Mouse (Mus musculus) central nervous system, embryonic 11.5 days (tissue): Measurements from ENCODE around the gene Cd38. TPM values are rescaled to one million over a fixed set of nuclear protein-coding genes. Genes with fewer than 3 reads are reported as not detected.

Source experiments
- polyA plus RNA-seq: library from polyadenylated mRNA; depleted of rRNA; stranded (reverse); fragments of >200 nt; gene quantifications from 2 replicates; pipeline ENCODE4 v1.2.3, GENCODE M21; 2012; rRNA removed

The Cd38 gene
- polyA plus RNA-seq: 2.6 and 6.3 TPM in 2 replicates

GRCm38 (mm10) chr5:43868253-43868652, at the start of gene Cd38:
Gene Cd38, plus strand, starts transcription at chr5:43868553.

GRCm38 (mm10) chr5:43818695-43819094, 49.7 kb upstream of the Cd38 start, which contains the start of gene Bst1:
Gene Bst1, plus strand, starts transcription at chr5:43818885.

GRCm38 (mm10) chr5:43821538-43821937, 46.8 kb upstream of the Cd38 start, which contains the start of gene Fbxl5:
Gene Fbxl5, minus strand, starts transcription at chr5:43821638.

GRCm38 (mm10) chr5:43912844-43913243, 44.5 kb downstream of the Cd38 start, which contains the start of gene Gm7879:
Gene Gm7879, plus strand, starts transcription at chr5:43913144.

Other genes with a start within 250 kb of the Cd38 start
- gene Cc2d2a, start 206.2 kb upstream of the Cd38 start, polyA plus RNA-seq: 11.2 and 11.6 TPM in 2 replicates
- 0.05 and 0.06 TPM in 2 replicates for gene Bst1, start 49.7 kb upstream of the Cd38 start, polyA plus RNA-seq
- gene Fbxl5, start 46.9 kb upstream of the Cd38 start, polyA plus RNA-seq: 32.8 and 44.8 TPM in 2 replicates
- gene Gm7879, start 44.6 kb downstream of the Cd38 start, polyA plus RNA-seq: 0.60 TPM in 2 replicates
- gene Fgfbp1, start 113.2 kb downstream of the Cd38 start, polyA plus RNA-seq: 0.56 and 0.58 TPM in 2 replicates
- 62.8 and 71.4 TPM in 2 replicates for gene Prom1, start 233.5 kb downstream of the Cd38 start, polyA plus RNA-seq